Mouse (Mus musculus): ENCODE results near the gene Slc7a4.
"Not testable (repeated sequence)": the region's sequence is repeated elsewhere in the genome, so short reads cannot be mapped to it uniquely, and the experiment has no call there.

Slc7a4 gene

DNA sequence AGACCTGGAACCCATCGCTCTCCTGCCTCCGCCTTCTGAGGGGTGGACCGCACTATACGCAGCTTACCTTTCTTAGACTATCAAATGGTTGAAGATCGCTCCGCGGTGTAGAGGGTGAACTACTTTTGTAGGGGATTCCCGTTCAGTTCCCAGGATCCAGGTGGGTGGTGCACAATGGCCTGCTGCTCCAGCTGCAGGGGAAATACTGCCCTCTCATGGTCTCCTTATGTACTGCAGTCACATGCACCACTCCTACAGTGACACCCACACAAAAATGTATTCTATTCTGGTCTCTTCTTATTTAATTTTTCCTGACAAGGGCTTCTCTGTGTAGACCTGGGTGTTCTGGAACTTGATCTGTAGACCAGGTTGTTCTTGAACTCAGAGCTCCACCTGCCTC lies at the start of gene Slc7a4:
Slc7a4 (minus strand) TSS at position 151 of the 400 bp plus-strand sequence.
- DNase-seq (ENCODE audit: low spot score in 2 of 2): peak in 1 of 2 experiments; percentile 42

GRCm38 (mm10) chr16:17632580-17632979 lies 49.6 kb upstream of the Slc7a4 start:
- no peak for DNase-seq (ENCODE audit: low spot score in 2 of 2)

- no peak for DNase-seq (ENCODE audit: low spot score in 2 of 2)
These were observed 43.2 kb upstream of the Slc7a4 start for GRCm38 (mm10) chr16:17626269-17626555.

- DNase-seq (ENCODE audit: low spot score in 2 of 2): no peak
These were observed 42.7 kb upstream of the Slc7a4 start for GRCm38 (mm10) chr16:17625488-17626268.

GRCm38 (mm10) chr16:17621936-17622335 lies 38.9 kb upstream of the Slc7a4 start:
- DNase-seq (ENCODE audit: low spot score in 2 of 2): no peak

GRCm38 (mm10) chr16:17619198-17620105 lies 36.4 kb upstream of the Slc7a4 start, which contains the start of gene Smpd4:
Gene Smpd4, plus strand, starts transcription at chr16:17619354.
- peak; percentile 96 to 97 for DNase-seq (ENCODE audit: low spot score in 2 of 2)

- DNase-seq (ENCODE audit: low spot score in 2 of 2): peak; percentile 57 to 81
These were observed 35.0 kb upstream of the Slc7a4 start for GRCm38 (mm10) chr16:17617922-17618565.

DNA sequence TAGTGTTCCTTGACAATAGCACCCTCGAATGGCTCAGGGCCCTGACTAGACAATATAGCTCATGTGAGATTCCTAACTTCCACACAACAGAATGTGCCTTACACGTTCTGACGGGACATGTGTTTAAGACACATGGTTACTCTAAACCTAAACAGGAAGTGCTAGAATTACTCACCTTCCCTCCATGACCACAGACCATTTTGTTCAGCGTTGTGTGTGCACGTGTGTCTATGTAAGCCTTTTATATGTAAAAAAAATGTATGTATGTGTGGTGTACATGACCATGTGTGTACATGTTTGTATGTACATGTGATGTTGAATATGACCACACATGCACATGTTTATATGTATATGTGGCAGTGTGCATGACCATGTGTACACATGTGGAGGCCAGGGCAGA lies 33.2 kb upstream of the Slc7a4 start:
- DNase-seq (ENCODE audit: low spot score in 2 of 2): no peak

- DNase-seq (ENCODE audit: low spot score in 2 of 2): not testable (repeated sequence)
These were observed 31.7 kb upstream of the Slc7a4 start for GRCm38 (mm10) chr16:17614740-17615139.

DNA sequence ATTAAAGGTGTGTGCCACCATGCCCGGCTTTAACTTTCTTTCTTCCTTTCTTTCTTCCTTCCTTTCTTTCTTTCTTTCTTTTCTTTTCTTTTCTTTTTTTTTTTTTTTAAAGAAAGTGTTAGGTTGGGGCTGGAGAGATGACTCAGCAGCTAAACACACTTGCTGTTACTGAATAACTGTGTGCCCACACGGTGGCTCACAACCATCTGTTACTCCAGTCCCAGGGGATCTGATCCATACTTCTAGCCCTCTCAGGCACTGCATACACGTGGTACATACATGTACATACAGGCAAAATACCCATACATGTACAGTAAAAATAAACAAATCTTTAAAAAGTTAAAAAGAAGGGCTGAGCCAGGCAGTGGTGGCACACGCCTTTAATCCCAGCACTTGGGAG lies 28.4 kb upstream of the Slc7a4 start:
- no peak for DNase-seq (ENCODE audit: low spot score in 2 of 2)

- no peak for DNase-seq (ENCODE audit: low spot score in 2 of 2)
These were observed 22.7 kb upstream of the Slc7a4 start for GRCm38 (mm10) chr16:17605684-17606083.

GRCm38 (mm10) chr16:17604941-17605340 lies 21.9 kb upstream of the Slc7a4 start:
- DNase-seq (ENCODE audit: low spot score in 2 of 2): no peak

- no peak for DNase-seq (ENCODE audit: low spot score in 2 of 2)
These were observed 18.0 kb upstream of the Slc7a4 start for GRCm38 (mm10) chr16:17600944-17601562.

DNA sequence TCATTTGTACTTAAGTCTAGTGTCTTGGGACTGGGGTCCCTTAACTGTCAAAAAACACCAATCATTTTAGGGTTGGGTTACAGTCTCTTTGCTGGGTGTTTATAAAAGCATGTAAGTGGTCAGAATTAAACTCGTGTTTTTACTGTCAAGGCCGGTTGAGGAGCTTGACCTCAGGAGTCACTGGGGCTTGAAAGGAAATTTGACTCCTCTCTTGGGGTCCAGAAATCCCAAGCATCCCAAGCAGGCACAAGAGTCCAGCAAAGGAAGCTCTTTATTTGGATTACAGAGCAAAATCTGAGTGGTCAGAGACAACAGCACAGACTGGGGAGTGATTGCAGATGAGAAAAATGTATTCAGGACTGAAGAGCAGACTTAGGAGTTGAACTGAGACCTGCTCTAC lies 7.7 kb upstream of the Slc7a4 start:
- no peak for DNase-seq (ENCODE audit: low spot score in 2 of 2)

DNA sequence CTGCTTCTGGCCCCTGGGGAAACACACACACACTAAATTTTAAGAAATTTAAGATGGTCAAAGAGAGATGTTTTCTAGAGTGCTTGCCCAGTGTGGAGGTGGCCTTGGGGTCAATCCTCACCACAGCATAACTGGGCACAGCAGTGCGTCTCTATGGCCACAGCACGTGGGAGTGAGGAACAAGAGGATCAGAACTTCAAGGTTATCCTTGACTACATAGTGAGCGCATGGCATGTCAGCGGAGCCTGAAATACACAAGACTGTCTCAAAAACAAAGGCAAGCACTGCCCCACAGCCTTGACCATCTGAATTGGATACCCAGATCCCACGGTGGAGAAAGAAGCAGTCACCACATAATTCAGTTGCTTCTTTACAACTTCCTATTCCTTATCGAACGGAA lies 1.5 kb upstream of the Slc7a4 start:
- DNase-seq (ENCODE audit: low spot score in 2 of 2): no peak

DNA sequence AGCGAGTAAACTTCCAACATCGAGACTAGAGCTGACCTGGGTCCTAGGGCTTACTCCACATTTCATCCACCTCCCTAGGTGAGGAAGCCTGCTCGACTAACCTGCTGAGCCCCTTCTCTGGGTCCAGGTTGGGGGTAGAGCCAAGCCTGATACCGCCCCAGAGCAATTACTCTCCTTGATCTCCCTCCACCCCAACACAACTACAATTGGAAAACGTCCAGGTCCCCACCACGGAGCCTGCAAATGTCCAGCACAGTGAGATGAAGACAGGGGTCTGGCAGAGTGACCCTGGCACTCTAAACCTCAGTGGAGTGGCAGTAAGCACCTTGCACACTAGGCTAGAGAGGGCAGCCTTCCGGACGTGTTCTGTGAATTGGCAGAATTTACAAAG lies 6.2 kb downstream of the Slc7a4 start:
- DNase-seq (ENCODE audit: low spot score in 2 of 2): no peak

DNA sequence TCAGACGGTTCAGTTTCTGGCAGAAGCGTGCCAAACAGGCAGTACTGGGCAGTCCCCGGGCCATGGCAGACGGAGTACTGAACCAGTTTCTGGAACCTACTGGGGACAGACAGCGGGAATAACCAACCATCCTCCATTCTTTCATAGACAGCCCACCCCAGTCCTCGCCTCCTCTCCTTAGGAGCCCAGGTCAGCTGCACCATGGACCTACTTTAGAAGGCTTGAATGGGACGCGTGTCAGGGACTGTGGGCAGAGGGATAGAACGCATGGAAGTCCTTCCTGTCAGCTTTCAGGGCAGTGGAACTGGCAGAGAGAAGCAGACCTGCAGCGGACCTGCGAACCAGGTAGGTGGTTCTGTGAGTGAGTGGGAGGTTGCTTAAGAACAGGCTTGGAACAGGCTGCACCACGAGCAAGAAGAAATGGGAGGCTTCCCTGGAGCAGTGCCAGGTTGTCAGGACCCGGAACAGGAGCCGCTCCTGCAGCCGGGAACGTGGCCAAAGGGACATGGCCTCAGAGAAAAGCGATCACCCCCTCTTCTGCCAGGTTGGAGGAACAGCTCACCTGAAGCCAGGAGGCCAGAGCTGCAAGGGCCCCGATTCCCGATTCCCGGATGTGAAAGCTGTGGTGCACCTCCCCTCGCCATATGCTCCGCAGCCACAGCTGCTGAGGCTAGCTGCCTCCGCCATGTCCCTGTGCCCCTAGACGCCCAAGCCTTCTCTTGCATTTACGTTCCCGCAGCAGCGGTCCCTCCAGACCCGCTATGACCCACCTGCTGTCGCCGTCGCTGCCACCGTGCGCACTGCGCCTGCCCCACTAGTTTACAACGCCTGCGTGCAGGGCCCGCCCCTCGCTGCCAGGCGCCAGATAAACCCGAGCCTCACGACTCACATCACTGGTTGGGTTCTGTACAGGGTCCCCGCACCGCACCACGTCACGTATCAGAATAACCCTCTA lies 6.9 kb downstream of the Slc7a4 start:
- peak in 1 of 2 experiments; percentile 41 for DNase-seq (ENCODE audit: low spot score in 2 of 2)

- DNase-seq (ENCODE audit: low spot score in 2 of 2): no peak
These were observed 16.8 kb downstream of the Slc7a4 start for GRCm38 (mm10) chr16:17566186-17566585.

DNA sequence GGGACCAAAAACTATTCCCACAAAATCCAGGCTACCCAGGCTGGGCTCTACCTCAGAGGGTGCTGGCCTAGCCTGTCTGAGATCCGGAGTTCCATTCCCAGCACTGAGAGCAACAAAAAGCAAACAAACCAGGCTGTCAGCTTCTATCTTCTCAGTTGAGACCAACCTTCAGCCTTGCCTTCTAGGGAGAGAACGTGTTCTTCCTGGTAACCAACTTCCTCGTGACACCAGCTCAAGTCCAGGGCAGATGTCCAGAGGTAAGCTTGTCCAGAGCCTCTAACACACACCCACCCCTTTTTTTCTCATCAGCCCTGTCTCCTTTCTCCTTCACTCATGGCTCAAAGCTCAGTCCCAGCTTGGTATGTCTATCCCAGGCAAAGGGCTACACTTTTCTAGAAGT lies 18.2 kb downstream of the Slc7a4 start:
- DNase-seq (ENCODE audit: low spot score in 2 of 2): no peak

DNA sequence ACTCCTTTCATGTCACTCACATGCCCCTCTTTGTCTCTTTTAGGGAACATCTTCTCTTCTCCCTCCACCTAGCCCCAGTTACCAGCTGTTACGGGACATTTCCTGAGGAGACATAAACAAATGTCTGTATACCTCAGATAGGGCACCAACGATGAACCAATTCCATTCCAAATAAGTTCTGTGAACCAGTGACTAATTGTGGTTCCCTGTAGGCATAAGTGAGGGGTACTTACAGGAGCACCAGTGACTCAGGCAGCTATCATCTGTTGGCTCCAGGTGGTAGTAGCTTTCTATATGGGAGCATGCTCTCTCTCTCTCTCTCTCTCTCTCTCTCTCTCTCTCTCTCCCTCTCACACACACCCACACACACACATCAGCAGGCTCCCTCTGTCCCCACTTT lies 18.8 kb downstream of the Slc7a4 start:
- DNase-seq (ENCODE audit: low spot score in 2 of 2): no peak

- DNase-seq (ENCODE audit: low spot score in 2 of 2): no peak
These were observed 19.4 kb downstream of the Slc7a4 start for GRCm38 (mm10) chr16:17563580-17563979.

All from spleen, postnatal 10 days (tissue).